Mouse (Mus musculus) midbrain, embryonic 14.5 days (tissue): ENCODE data around the gene Anxa1. TPM values are rescaled to one million over a fixed set of nuclear protein-coding genes. Genes with fewer than 3 reads are reported as not detected.

ENCODE experiments used
- ATAC-seq: fragments of 200-750 bp; cut with Nextera tagmentation; 2 replicates; pipeline ENCODE4 v1.8.0; 2017; ENCODE audit warnings: moderate number of reproducible peaks, moderate library complexity; ENCODE audit not compliant: low FRiP score, low TSS enrichment
- DNase-seq: peaks from one replicate; pipeline ENCODE4 v3.0.0-alpha.2; 2015
- H3K27ac ChIP-seq: fragments of 300-500 bp; sonication (generic); replicated peaks from 2 replicates; pipeline ENCODE4 v1.5.1; 2014; ENCODE audit warnings: mild to moderate bottlenecking, low read depth, low read length, moderate library complexity
- H3K27me3 ChIP-seq: fragments of 300-500 bp; sonication (generic); 2 replicates; pipeline ENCODE4 v1.6.1; 2014; ENCODE audit warnings: low read length, control low read depth, mixed read lengths; ENCODE audit not compliant: control insufficient read depth, insufficient read depth
- H3K36me3 ChIP-seq: fragments of 300-500 bp; sonication (generic); 2 replicates; pipeline ENCODE4 v1.6.1; 2014; ENCODE audit warnings: low read length, control low read depth; ENCODE audit not compliant: control insufficient read depth, insufficient read depth
- H3K4me1 ChIP-seq: fragments of 300-500 bp; sonication (generic); 2 replicates; pipeline ENCODE4 v1.6.1; 2014; ENCODE audit warnings: mild to moderate bottlenecking, antibody characterized with exemption, low read length, control low read depth; ENCODE audit not compliant: control insufficient read depth, insufficient read depth
- H3K4me2 ChIP-seq: fragments of 300-500 bp; sonication (generic); 2 replicates; pipeline ENCODE4 v1.6.1; 2014; ENCODE audit warnings: mild to moderate bottlenecking, low read length, moderate library complexity
- H3K4me3 ChIP-seq: fragments of 300-500 bp; sonication (generic); replicated peaks from 2 replicates; pipeline ENCODE4 v1.5.1; 2014; ENCODE audit warnings: low read depth, low read length
- H3K9ac ChIP-seq: fragments of 300-500 bp; sonication (generic); replicated peaks from 2 replicates; pipeline ENCODE4 v1.6.1; 2014; ENCODE audit warnings: mild to moderate bottlenecking, low read length, moderate library complexity
- H3K9me3 ChIP-seq: fragments of 300-500 bp; sonication (generic); 2 replicates; pipeline ENCODE4 v1.6.1; 2016; ENCODE audit warnings: low read length, control low read depth, mixed read lengths; ENCODE audit not compliant: control insufficient read depth
- WGBS: fragments of 180-500 bp; shearing (Covaris S2); extraction: QIAGEN DNeasy Blood & Tissue Kit; methylation state at CpG from one replicate; pipeline ENCODE4 v1.1.7; 2014; 5-methylcytosine and 5-hydroxymethylcytosine counted together
- polyA plus RNA-seq: library from polyadenylated mRNA; unstranded; fragments of >200 nt; fragmentation: Nextera tagmentation; extraction: Ambion mirVana; gene quantifications from 2 replicates; pipeline ENCODE4 v1.2.1, GENCODE M21; 2014

Anxa1 gene
- polyA plus RNA-seq, 1 experiment from 2014 or later: 5.6 TPM

- WGBS: 89% methylated on average over 6 of the region's 6 CpGs
- Histone ChIP-seq H3K4me1 (no peaks in the 10 kb centered on the region), H3K4me2 (no peak overlapping the region), H3K27ac (no peak overlapping the region), H3K4me3 (no peak overlapping the region), H3K27me3 (no peaks in the 10 kb centered on the region), H3K9ac (no peak overlapping the region), H3K36me3 (no peaks in the 10 kb centered on the region), H3K9me3 (no peaks in the 10 kb centered on the region)
- DNase-seq (no peak), ATAC-seq (no peak)
Measured at GRCm38 (mm10) chr19:20389245-20389644, 1.5 kb downstream of the Anxa1 start.

GRCm38 (mm10) chr19:20388276-20388675 lies 2.5 kb downstream of the Anxa1 start:
- 88% methylated on average over 6 of the region's 6 CpGs for WGBS
- DNase-seq (no peak), ATAC-seq (no peak)
- no peaks in the 10 kb centered on the region for H3K9me3 ChIP-seq
- H3K36me3 ChIP-seq: no peaks in the 10 kb centered on the region
- H3K4me3 ChIP-seq: no peak overlapping the region
- no peak overlapping the region for H3K4me2 ChIP-seq
- no peak overlapping the region for H3K9ac ChIP-seq
- no peaks in the 10 kb centered on the region for H3K4me1 ChIP-seq
- H3K27me3 ChIP-seq: no peaks in the 10 kb centered on the region
- no peak overlapping the region for H3K27ac ChIP-seq

- Histone ChIP-seq H3K36me3 (no peaks in the 10 kb centered on the region), H3K27me3 (no peaks in the 10 kb centered on the region), H3K27ac (no peak overlapping the region), H3K9ac (no peak overlapping the region), H3K4me2 (no peak overlapping the region), H3K9me3 (no peaks in the 10 kb centered on the region), H3K4me1 (no peaks in the 10 kb centered on the region), H3K4me3 (no peak overlapping the region)
- no peak for ATAC-seq
- 86% methylated on average over 2 of the region's 2 CpGs for WGBS
- no peak for DNase-seq
Measured at GRCm38 (mm10) chr19:20386296-20386695, 4.4 kb downstream of the Anxa1 start.

- ATAC-seq (no peak), DNase-seq (no peak)
- Histone ChIP-seq H3K4me1 (no peaks in the 10 kb centered on the region), H3K9me3 (no peaks in the 10 kb centered on the region), H3K36me3 (no peaks in the 10 kb centered on the region), H3K4me2 (no peak overlapping the region), H3K27ac (no peak overlapping the region), H3K27me3 (no peaks in the 10 kb centered on the region), H3K9ac (no peak overlapping the region), H3K4me3 (no peak overlapping the region)
- 87% methylated on average over 6 of the region's 6 CpGs for WGBS
Measured at GRCm38 (mm10) chr19:20385645-20386044, 5.1 kb downstream of the Anxa1 start.

GRCm38 (mm10) chr19:20381207-20381752 lies 9.5 kb downstream of the Anxa1 start:
- H3K27me3 ChIP-seq: no peaks in the 10 kb centered on the region
- H3K9me3 ChIP-seq: no peaks in the 10 kb centered on the region
- H3K9ac ChIP-seq: no peak overlapping the region
- DNase-seq: no peak
- no peak overlapping the region for H3K4me2 ChIP-seq
- no peaks in the 10 kb centered on the region for H3K36me3 ChIP-seq
- no peak overlapping the region for H3K27ac ChIP-seq
- H3K4me3 ChIP-seq: no peak overlapping the region
- WGBS: 69% methylated on average over 2 of the region's 2 CpGs
- no peak for ATAC-seq
- no peaks in the 10 kb centered on the region for H3K4me1 ChIP-seq

- Histone ChIP-seq H3K9ac (no peak overlapping the region), H3K4me1 (no peaks in the 10 kb centered on the region), H3K36me3 (no peaks in the 10 kb centered on the region), H3K4me3 (no peak overlapping the region), H3K9me3 (no peaks in the 10 kb centered on the region), H3K4me2 (no peak overlapping the region), H3K27ac (no peak overlapping the region), H3K27me3 (no peaks in the 10 kb centered on the region)
- DNase-seq (no peak), ATAC-seq (no peak)
- WGBS: 95% methylated on average over 2 of the region's 2 CpGs
Measured at GRCm38 (mm10) chr19:20370175-20370574, 20.6 kb downstream of the Anxa1 start.

GRCm38 (mm10) chr19:20366571-20366970 lies 24.2 kb downstream of the Anxa1 start:
- H3K27me3 ChIP-seq: no peaks in the 10 kb centered on the region
- WGBS: 91% methylated on average over 5 of the region's 5 CpGs
- H3K4me1 ChIP-seq: no peaks in the 10 kb centered on the region
- no peak overlapping the region for H3K4me2 ChIP-seq
- no peak for ATAC-seq
- H3K27ac ChIP-seq: no peak overlapping the region
- no peak overlapping the region for H3K9ac ChIP-seq
- no peaks in the 10 kb centered on the region for H3K9me3 ChIP-seq
- H3K4me3 ChIP-seq: no peak overlapping the region
- DNase-seq: no peak
- no peaks in the 10 kb centered on the region for H3K36me3 ChIP-seq

- ATAC-seq (no peak), DNase-seq (no peak)
- no peaks in the 10 kb centered on the region for H3K36me3 ChIP-seq
- 90% methylated on average over 2 of the region's 2 CpGs for WGBS
- H3K9me3 ChIP-seq: no peaks in the 10 kb centered on the region
- no peak overlapping the region for H3K4me3 ChIP-seq
- H3K4me2 ChIP-seq: no peak overlapping the region
- no peaks in the 10 kb centered on the region for H3K27me3 ChIP-seq
- H3K27ac ChIP-seq: no peak overlapping the region
- no peak overlapping the region for H3K9ac ChIP-seq
- H3K4me1 ChIP-seq: no peaks in the 10 kb centered on the region
Measured at GRCm38 (mm10) chr19:20366010-20366409, 24.7 kb downstream of the Anxa1 start.

- whole genome bisulfite sequencing: 86% methylated on average over 2 of the region's 2 CpGs
- Histone ChIP-seq H3K4me3 (no peak overlapping the region), H3K9me3 (no peaks in the 10 kb centered on the region), H3K4me1 (no peaks in the 10 kb centered on the region), H3K36me3 (no peaks in the 10 kb centered on the region), H3K27me3 (no peaks in the 10 kb centered on the region), H3K9ac (no peak overlapping the region), H3K27ac (no peak overlapping the region), H3K4me2 (no peak overlapping the region)
- ATAC-seq (no peak), DNase-seq (no peak)
Measured at GRCm38 (mm10) chr19:20365364-20365763, 25.4 kb downstream of the Anxa1 start.
